Mouse (Mus musculus): ENCODE measurements around the gene Styxl1.
A peak's percentile ranks its signal among the peaks of the same experiment; 100 is the strongest.

Styxl1 gene

GRCm38 (mm10) chr5:135764971-135765370, 13.2 kb downstream of the Styxl1 start:
- DNase-seq (ENCODE audit: low read depth), result no peak

- DNase-seq (ENCODE audit: low read depth), result peak; percentile 79
Observed at GRCm38 (mm10) chr5:135763526-135763925, 14.7 kb downstream of the Styxl1 start.

GRCm38 (mm10) chr5:135761881-135762280, 16.3 kb downstream of the Styxl1 start:
- no peak for DNase-seq (ENCODE audit: low read depth)

GRCm38 (mm10) chr5:135751595-135751994, 26.6 kb downstream of the Styxl1 start:
- no peak for DNase-seq (ENCODE audit: low read depth)

GRCm38 (mm10) chr5:135751041-135751440, 27.1 kb downstream of the Styxl1 start:
- no peak for DNase-seq (ENCODE audit: low read depth)

GRCm38 (mm10) chr5:135744742-135745141, 33.4 kb downstream of the Styxl1 start:
- DNase-seq (ENCODE audit: low read depth), result no peak

- peak; percentile 91 for DNase-seq (ENCODE audit: low read depth)
Observed at GRCm38 (mm10) chr5:135743741-135744609, 34.2 kb downstream of the Styxl1 start, which contains the start of gene Tmem120a. TSS of gene Tmem120a (minus strand) at chr5:135744448.

- DNase-seq (ENCODE audit: low read depth), result peak; percentile 75
Observed at GRCm38 (mm10) chr5:135742941-135743740, 35.0 kb downstream of the Styxl1 start.

GRCm38 (mm10) chr5:135742156-135742555, 36.0 kb downstream of the Styxl1 start:
- no peak for DNase-seq (ENCODE audit: low read depth)

- no peak for DNase-seq (ENCODE audit: low read depth)
Observed at GRCm38 (mm10) chr5:135738266-135738665, 39.9 kb downstream of the Styxl1 start.

GRCm38 (mm10) chr5:135737154-135737553, 41.0 kb downstream of the Styxl1 start:
- DNase-seq (ENCODE audit: low read depth), result no peak

- DNase-seq (ENCODE audit: low read depth), result no peak
Observed at GRCm38 (mm10) chr5:135736544-135736943, 41.6 kb downstream of the Styxl1 start.

- no peak for DNase-seq (ENCODE audit: low read depth)
Observed at GRCm38 (mm10) chr5:135735741-135736140, 42.4 kb downstream of the Styxl1 start.

GRCm38 (mm10) chr5:135734057-135734680, 44.0 kb downstream of the Styxl1 start:
- DNase-seq (ENCODE audit: low read depth), result no peak

GRCm38 (mm10) chr5:135733071-135733470, 45.1 kb downstream of the Styxl1 start:
- no peak for DNase-seq (ENCODE audit: low read depth)

GRCm38 (mm10) chr5:135731322-135731721, 46.9 kb downstream of the Styxl1 start:
- no peak for DNase-seq (ENCODE audit: low read depth)

- DNase-seq (ENCODE audit: low read depth), result no peak
Observed at GRCm38 (mm10) chr5:135730916-135731315, 47.3 kb downstream of the Styxl1 start.

GRCm38 (mm10) chr5:135730278-135730677, 47.9 kb downstream of the Styxl1 start:
- no peak for DNase-seq (ENCODE audit: low read depth)

GRCm38 (mm10) chr5:135729351-135729750, 48.8 kb downstream of the Styxl1 start:
- no peak for DNase-seq (ENCODE audit: low read depth)

GRCm38 (mm10) chr5:135728361-135728760, 49.8 kb downstream of the Styxl1 start:
- DNase-seq (ENCODE audit: low read depth), result no peak

GRCm38 (mm10) chr5:135727871-135728270, 50.3 kb downstream of the Styxl1 start:
- DNase-seq (ENCODE audit: low read depth), result no peak

- DNase-seq (ENCODE audit: low read depth), result no peak
Observed at GRCm38 (mm10) chr5:135726641-135727346, 51.4 kb downstream of the Styxl1 start.
